Mouse (Mus musculus): Measurements from ENCODE around the gene Hpn. TPM values are rescaled to one million over a fixed set of nuclear protein-coding genes. Genes with fewer than 3 reads are reported as not detected.

The Hpn gene
- 129 and 145 TPM in 2 replicates for polyA plus RNA-seq (2015; fragmentation: Nextera tagmentation; extraction: Ambion mirVana)

DNA sequence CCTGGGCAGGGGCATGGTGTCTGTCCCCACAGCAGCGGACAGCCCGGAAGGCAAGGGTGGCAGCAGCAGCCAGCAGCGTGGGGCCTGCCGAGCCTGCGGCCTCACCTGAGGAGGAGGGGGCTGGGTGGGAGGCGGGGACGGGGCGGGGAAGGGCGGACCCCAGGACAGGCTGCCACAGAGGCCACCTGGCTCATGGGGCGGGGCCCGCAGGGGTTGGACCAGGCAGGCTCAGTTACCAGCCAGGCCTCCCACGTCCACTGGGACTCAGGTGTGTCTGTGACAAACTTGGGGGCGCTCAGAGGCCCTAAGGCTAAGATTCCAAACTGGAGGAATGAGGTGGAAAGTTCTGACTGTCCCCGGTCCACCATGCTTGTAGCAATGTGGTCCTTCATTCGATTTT is at the start of gene Hpn:
Hpn (minus strand) TSS at position 109 of the 400 bp plus-strand sequence.
- Histone ChIP-seq H3K27ac (ENCODE audit: low read length) (peak within 1 kb of the TSS; percentile 86), H3K4me2 (ENCODE audit: low read depth, low read length) (peak within 1 kb of the TSS; percentile 25), H3K4me1 (ENCODE audit: control insufficient read depth, low read depth, low read length) (peaks cover 16% of the 10 kb centered on the region), H3K9me3 (replicated peaks; ENCODE audit: control insufficient read depth, low read length) (no peaks in the 10 kb centered on the region), H3K4me3 (ENCODE audit: low read depth, low read length) (peak within 1 kb of the TSS; percentile 55), H3K36me3 (ENCODE audit: control insufficient read depth, insufficient read depth) (no peaks in the 10 kb centered on the region), H3K27me3 (ENCODE audit: control insufficient read depth, insufficient read depth, low read depth, low read length) (no peaks in the 10 kb centered on the region), H3K9ac (ENCODE audit: low read depth, low read length) (peak within 1 kb of the TSS; percentile 50)
- peak; percentile 85 for ATAC-seq (ENCODE audit: low read depth)
- WGBS (ENCODE audit: insufficient replicate concordance) = 24% methylated on average over 15 of the region's 15 CpGs

DNA sequence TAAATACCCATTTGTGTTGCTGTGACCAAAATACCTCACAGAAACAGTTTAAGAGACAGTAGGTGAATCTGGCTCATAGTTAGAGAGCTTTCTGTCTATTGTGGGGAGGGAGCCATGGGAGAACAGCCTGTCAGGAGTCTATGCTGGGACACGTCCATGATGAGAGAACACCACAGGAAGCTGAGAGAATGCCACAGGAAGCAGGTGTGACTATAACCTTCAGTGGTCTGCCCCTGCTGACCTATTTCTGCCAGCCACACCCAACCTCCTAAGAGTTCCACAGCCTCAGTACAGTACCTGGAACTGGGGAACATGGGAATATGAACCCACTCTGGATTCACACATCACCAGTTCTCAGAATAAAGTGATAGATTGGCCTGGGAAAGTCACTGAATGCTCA is 49.7 kb upstream of the Hpn start:
- ATAC-seq (ENCODE audit: low read depth) = no peak
- no peak overlapping the region for H3K4me3 ChIP-seq (ENCODE audit: low read depth, low read length)
- H3K27me3 ChIP-seq (ENCODE audit: control insufficient read depth, insufficient read depth, low read depth, low read length) = no peaks in the 10 kb centered on the region
- H3K4me2 ChIP-seq (ENCODE audit: low read depth, low read length) = no peak overlapping the region
- no peaks in the 10 kb centered on the region; the same call in 1 of the 2 replicates for H3K4me1 ChIP-seq (ENCODE audit: control insufficient read depth, low read depth, low read length)
- H3K9me3 ChIP-seq (replicated peaks; ENCODE audit: control insufficient read depth, low read length) = no peaks in the 10 kb centered on the region
- H3K27ac ChIP-seq (ENCODE audit: low read length) = no peak overlapping the region
- no peaks in the 10 kb centered on the region for H3K36me3 ChIP-seq (ENCODE audit: control insufficient read depth, insufficient read depth)
- 29% methylated on average over 1 of the region's 1 CpGs for WGBS (ENCODE audit: insufficient replicate concordance)
- H3K9ac ChIP-seq (ENCODE audit: low read depth, low read length) = no peak overlapping the region

DNA sequence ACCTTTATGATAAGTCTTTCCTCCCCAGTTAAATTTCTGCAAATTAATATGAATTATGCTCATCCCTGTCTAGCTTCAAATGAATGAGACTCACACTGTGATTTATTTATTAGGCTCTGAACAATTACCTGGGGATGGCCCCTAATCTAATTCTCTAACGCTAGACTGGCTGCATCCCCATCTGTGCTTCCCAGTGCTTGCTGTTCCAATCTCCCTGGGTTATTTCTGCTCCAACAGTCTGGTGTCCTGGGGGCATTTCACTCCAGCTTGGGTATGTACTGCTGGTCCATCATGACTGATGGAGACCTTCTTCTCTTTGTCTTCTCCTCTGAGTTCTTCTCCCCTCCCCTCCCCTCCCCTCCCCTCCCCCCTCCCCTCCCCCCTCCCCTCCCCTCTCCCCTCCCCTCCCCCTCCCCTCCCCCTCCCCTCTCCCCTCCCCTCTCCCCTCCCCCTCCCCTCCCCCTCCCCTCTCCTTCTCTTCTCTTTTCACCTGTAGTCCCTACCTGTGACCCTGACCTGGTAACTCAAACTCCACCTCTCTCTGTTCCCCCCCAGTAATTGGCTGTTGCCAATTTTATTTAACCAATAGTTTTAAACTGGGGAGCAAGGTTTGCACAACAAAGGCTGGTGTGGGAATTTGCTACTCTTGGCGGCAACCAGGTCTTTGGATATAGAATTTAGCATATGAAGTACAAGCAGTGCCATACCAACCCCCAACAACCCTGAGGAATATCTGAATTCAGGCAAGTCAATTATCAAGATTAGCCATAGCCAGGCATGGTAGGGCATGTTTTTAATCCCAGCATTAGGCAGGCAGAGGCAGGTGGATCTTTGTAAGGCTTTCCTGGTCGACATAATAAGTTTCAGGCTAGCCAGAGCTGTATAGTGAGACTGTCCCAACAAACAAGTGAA is 48.8 kb upstream of the Hpn start:
- Histone ChIP-seq H3K27me3 (ENCODE audit: control insufficient read depth, insufficient read depth, low read depth, low read length) (no peaks in the 10 kb centered on the region), H3K4me1 (ENCODE audit: control insufficient read depth, low read depth, low read length) (no peaks in the 10 kb centered on the region; the same call in 1 of the 2 replicates), H3K27ac (ENCODE audit: low read length) (no peak overlapping the region), H3K4me2 (ENCODE audit: low read depth, low read length) (no peak overlapping the region), H3K36me3 (ENCODE audit: control insufficient read depth, insufficient read depth) (no peaks in the 10 kb centered on the region), H3K4me3 (ENCODE audit: low read depth, low read length) (no peak overlapping the region), H3K9ac (ENCODE audit: low read depth, low read length) (no peak overlapping the region), H3K9me3 (replicated peaks; ENCODE audit: control insufficient read depth, low read length) (no peaks in the 10 kb centered on the region)
- 58% methylated on average over 3 of the region's 3 CpGs for WGBS (ENCODE audit: insufficient replicate concordance)
- ATAC-seq (ENCODE audit: low read depth) = no peak

DNA sequence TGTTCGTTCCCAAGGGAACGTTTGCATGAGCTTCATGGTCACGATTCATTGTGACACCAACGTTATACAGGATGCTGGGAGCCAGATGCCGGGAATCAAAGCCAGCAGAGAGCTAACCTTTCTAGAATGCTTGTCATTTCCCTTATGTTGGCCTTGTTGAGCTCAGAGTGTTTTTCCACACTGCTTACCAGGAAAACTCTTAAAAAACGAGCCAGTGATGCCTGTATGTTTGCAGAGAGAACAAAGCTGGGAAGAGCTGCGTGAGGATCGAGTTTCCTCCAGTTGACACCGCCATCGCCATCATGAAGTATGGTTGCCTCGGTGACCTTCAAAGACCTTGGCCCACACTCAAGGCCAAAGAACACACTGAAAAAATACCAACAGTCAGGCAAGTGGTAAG is 47.2 kb upstream of the Hpn start:
- Histone ChIP-seq H3K4me3 (ENCODE audit: low read depth, low read length) (no peak overlapping the region), H3K9me3 (replicated peaks; ENCODE audit: control insufficient read depth, low read length) (no peaks in the 10 kb centered on the region), H3K27me3 (ENCODE audit: control insufficient read depth, insufficient read depth, low read depth, low read length) (no peaks in the 10 kb centered on the region), H3K4me2 (ENCODE audit: low read depth, low read length) (no peak overlapping the region), H3K36me3 (ENCODE audit: control insufficient read depth, insufficient read depth) (no peaks in the 10 kb centered on the region), H3K4me1 (ENCODE audit: control insufficient read depth, low read depth, low read length) (no peaks in the 10 kb centered on the region; the same call in 1 of the 2 replicates), H3K9ac (ENCODE audit: low read depth, low read length) (no peak overlapping the region), H3K27ac (ENCODE audit: low read length) (no peak overlapping the region)
- no peak for ATAC-seq (ENCODE audit: low read depth)
- WGBS (ENCODE audit: insufficient replicate concordance) = 60% methylated on average over 11 of the region's 11 CpGs

DNA sequence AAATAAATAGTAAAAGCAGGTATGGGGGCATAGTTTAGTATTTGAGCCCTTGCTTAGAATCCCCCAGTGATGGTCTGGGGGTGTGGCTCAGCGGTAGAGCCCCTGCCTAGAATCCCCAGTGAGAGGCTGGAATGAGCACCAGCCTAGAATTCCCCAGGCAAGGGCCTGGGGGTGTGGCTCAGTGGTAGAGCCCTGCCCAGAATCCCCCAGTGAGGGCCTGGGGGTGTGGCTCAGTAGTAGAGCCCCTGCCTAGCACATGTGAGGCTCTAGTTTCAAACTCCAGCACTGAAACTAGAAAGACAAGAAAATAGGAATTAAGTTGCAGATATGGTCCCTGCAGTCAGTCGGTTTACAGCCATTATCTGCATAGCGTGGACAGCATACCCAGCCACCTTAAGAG is 46.7 kb upstream of the Hpn start:
- H3K27me3 ChIP-seq (ENCODE audit: control insufficient read depth, insufficient read depth, low read depth, low read length) = no peaks in the 10 kb centered on the region
- 20% methylated on average over 3 of the region's 3 CpGs for WGBS (ENCODE audit: insufficient replicate concordance)
- H3K4me1 ChIP-seq (ENCODE audit: control insufficient read depth, low read depth, low read length) = no peaks in the 10 kb centered on the region; the same call in 1 of the 2 replicates
- H3K36me3 ChIP-seq (ENCODE audit: control insufficient read depth, insufficient read depth) = no peaks in the 10 kb centered on the region
- ATAC-seq (ENCODE audit: low read depth) = no peak
- no peak overlapping the region for H3K9ac ChIP-seq (ENCODE audit: low read depth, low read length)
- H3K9me3 ChIP-seq (replicated peaks; ENCODE audit: control insufficient read depth, low read length) = no peaks in the 10 kb centered on the region
- no peak overlapping the region for H3K4me2 ChIP-seq (ENCODE audit: low read depth, low read length)
- no peak overlapping the region for H3K27ac ChIP-seq (ENCODE audit: low read length)
- no peak overlapping the region for H3K4me3 ChIP-seq (ENCODE audit: low read depth, low read length)

DNA sequence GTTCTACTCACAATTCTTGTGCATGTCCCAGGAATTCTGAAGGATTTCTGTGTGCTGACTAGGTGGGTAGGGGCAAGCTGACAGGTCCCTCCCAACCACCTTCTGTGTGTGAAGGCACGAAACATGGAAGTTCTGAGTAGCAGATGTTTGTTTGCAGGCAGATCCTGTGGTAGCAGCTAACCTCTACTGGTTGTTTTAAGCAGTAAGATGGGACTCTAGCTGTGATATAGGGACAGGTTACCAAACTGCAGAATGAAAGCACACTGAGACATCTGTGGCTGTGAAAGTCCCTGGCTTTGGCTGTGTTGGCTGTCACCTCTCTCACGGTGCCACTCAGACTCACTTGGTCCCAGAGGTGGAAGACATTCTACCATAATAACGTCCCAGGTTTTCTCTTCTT is 46.2 kb upstream of the Hpn start:
- no peak overlapping the region for H3K27ac ChIP-seq (ENCODE audit: low read length)
- H3K27me3 ChIP-seq (ENCODE audit: control insufficient read depth, insufficient read depth, low read depth, low read length) = no peaks in the 10 kb centered on the region
- no peak overlapping the region for H3K9ac ChIP-seq (ENCODE audit: low read depth, low read length)
- H3K4me1 ChIP-seq (ENCODE audit: control insufficient read depth, low read depth, low read length) = no peaks in the 10 kb centered on the region; the same call in 1 of the 2 replicates
- H3K36me3 ChIP-seq (ENCODE audit: control insufficient read depth, insufficient read depth) = no peaks in the 10 kb centered on the region
- ATAC-seq (ENCODE audit: low read depth) = no peak
- H3K4me3 ChIP-seq (ENCODE audit: low read depth, low read length) = no peak overlapping the region
- no peak overlapping the region for H3K4me2 ChIP-seq (ENCODE audit: low read depth, low read length)
- 36% methylated on average over 3 of the region's 3 CpGs for WGBS (ENCODE audit: insufficient replicate concordance)
- no peaks in the 10 kb centered on the region for H3K9me3 ChIP-seq (replicated peaks; ENCODE audit: control insufficient read depth, low read length)

DNA sequence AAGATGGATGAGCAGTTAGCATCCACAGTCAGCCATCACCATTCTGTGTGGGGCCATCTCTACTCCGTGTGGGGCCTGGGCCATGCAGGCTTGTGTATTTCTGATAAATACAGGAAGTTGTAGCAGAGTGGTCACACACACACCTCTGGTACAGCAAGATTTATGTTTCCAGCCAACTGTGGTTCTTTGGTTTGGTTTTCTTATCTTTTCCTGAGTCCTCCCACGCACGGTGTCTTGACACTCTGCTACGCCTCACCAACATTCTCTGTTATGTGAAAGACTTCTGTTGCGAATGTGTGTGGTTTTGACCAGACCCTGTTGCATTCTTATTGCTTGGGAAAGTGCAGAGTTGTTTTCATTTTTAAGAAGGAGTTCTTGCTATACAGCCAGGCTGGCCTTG is 45.7 kb upstream of the Hpn start:
- Histone ChIP-seq H3K27me3 (ENCODE audit: control insufficient read depth, insufficient read depth, low read depth, low read length) (no peaks in the 10 kb centered on the region), H3K36me3 (ENCODE audit: control insufficient read depth, insufficient read depth) (no peaks in the 10 kb centered on the region), H3K4me1 (ENCODE audit: control insufficient read depth, low read depth, low read length) (no peaks in the 10 kb centered on the region; the same call in 1 of the 2 replicates), H3K4me3 (ENCODE audit: low read depth, low read length) (no peak overlapping the region), H3K27ac (ENCODE audit: low read length) (no peak overlapping the region), H3K4me2 (ENCODE audit: low read depth, low read length) (no peak overlapping the region), H3K9ac (ENCODE audit: low read depth, low read length) (no peak overlapping the region), H3K9me3 (replicated peaks; ENCODE audit: control insufficient read depth, low read length) (no peaks in the 10 kb centered on the region)
- 7% methylated on average over 5 of the region's 5 CpGs for WGBS (ENCODE audit: insufficient replicate concordance)
- 0 out of 2 replicates have a peak, but pooled peaks have one; percentile 32 for ATAC-seq (ENCODE audit: low read depth)

DNA sequence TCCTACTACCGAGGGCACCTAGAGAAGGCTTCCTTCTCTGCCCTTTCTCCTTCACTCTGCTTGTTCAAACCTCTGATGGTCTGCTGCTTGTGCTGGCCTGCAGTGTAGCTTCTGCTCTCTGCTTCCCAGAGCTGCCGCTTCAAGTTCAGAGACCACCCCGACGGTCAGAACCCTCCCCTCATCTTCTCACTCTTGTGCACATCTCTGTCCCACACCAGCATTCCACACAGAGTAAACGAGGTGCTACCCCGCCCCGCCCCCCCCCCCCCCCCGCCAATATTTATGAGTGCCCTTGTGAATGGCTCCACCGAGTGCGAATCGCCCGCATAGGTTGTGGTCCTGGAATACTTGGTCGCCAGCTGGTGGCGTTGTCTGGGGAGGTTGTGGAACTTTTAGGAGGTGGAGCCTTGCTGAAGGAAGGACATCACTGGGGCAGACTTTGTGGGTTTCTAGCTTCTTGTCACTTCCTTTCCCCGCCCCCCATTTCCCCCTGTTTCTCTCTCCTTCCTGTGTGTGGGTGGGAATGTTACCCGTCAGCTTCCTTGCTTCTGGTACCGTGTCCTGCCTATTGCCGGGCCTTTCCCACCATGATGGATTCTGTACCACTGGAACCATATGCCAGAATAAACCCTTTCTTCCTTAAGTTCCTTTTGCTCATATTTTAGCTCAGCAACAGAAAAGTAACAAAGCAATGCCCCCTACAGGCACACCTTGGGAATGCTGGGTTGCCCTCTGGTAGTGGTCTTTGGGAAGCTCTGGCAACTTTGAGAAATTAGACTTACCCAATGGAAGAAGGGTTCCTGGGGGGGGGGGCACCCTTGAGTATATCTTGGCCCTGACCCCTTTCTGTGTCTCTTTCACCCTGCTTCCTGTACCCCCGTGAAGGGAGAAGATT is 41.2 kb upstream of the Hpn start:
- no peak overlapping the region; the same call in 1 of the 2 replicates for H3K9ac ChIP-seq (ENCODE audit: low read depth, low read length)
- H3K4me1 ChIP-seq (ENCODE audit: control insufficient read depth, low read depth, low read length) = peaks cover 8% of the 10 kb centered on the region
- no peaks in the 10 kb centered on the region for H3K9me3 ChIP-seq (replicated peaks; ENCODE audit: control insufficient read depth, low read length)
- H3K36me3 ChIP-seq (ENCODE audit: control insufficient read depth, insufficient read depth) = no peaks in the 10 kb centered on the region
- peak overlapping the region; percentile 19; the same call in 1 of the 2 replicates for H3K4me3 ChIP-seq (ENCODE audit: low read depth, low read length)
- H3K27ac ChIP-seq (ENCODE audit: low read length) = peak overlapping the region; percentile 76
- 13% methylated on average over 17 of the region's 19 CpGs for WGBS (ENCODE audit: insufficient replicate concordance)
- ATAC-seq (ENCODE audit: low read depth) = 0 out of 2 replicates have a peak, but pooled peaks have one; percentile 3
- no peaks in the 10 kb centered on the region for H3K27me3 ChIP-seq (ENCODE audit: control insufficient read depth, insufficient read depth, low read depth, low read length)
- H3K4me2 ChIP-seq (ENCODE audit: low read depth, low read length) = peak overlapping the region; percentile 39
